Mouse (Mus musculus) liver, adult 2 months (tissue): ENCODE measurements around the gene Bcas3.

ENCODE experiments used
- CTCF ChIP-seq: fragments of 200-500 bp; IDR thresholded peaks from 2 replicates; pipeline ENCODE4 v1.5.1; 2011; ENCODE audit warnings: low read depth, low read length, control low read depth
- POLR2A ChIP-seq: fragments of 200-500 bp; IDR thresholded peaks from 2 replicates; pipeline ENCODE4 v1.6.1; 2011; ENCODE audit warnings: low read length, control low read depth; ENCODE audit not compliant: insufficient read depth; ENCODE audit errors: extremely low read depth

GRCm38 (mm10) chr11:85827342-85827741, 474.4 kb downstream of the Bcas3 start:
- TF ChIP-seq CTCF (no peak), POLR2A (no peak)
